Mouse (Mus musculus): ENCODE data around the gene Pawr. TPM values are rescaled to one million over a fixed set of nuclear protein-coding genes. Genes with fewer than 3 reads are reported as not detected.

Gene Pawr
- polyA plus RNA-seq, 1 experiment = 46.2 TPM

GRCm38 (mm10) chr10:108443931-108444876 is 112.3 kb downstream of the Pawr start:
- TF ChIP-seq CTCF (IDR thresholded peaks at IDR 0.05; ENCODE audit: borderline replicate concordance, insufficient read depth, low read length) (no peak), POLR2A (IDR thresholded peaks at IDR 0.05; ENCODE audit: low read depth, low read length) (no peak)
- no peak overlapping the region for H3K4me3 ChIP-seq (ENCODE audit: insufficient read depth, low read length)
- H3K4me1 ChIP-seq (ENCODE audit: control insufficient read depth, insufficient read depth, low read length) = peaks cover 5% of the 10 kb centered on the region; the same call in 1 of the 2 replicates
- H3K27ac ChIP-seq (ENCODE audit: insufficient read depth, low read length) = peak overlapping the region; percentile 97; the same call in 1 of the 2 replicates

DNA sequence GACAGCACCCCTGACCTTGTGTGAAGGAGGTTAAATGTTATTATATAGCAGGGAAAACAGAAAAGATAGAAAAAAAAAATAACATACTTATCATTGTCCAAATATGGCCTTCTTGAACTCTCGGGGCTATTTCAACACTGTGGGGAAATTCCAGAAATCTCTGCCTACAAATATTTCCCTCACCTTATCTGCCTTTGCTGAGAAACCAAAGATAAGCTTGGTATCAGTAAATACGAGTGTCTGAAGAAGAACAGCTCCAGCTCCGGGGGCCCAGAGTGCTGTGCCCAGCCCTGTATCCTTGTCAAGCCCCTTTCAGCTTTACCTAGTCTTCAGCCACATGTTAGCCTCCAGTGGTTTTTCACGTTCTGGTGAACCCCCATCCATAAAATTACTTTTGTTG is 113.2 kb downstream of the Pawr start:
- no peak for TF ChIP-seq CTCF (IDR thresholded peaks at IDR 0.05; ENCODE audit: borderline replicate concordance, insufficient read depth, low read length)
- TF ChIP-seq POLR2A (IDR thresholded peaks at IDR 0.05; ENCODE audit: low read depth, low read length) = no peak
- H3K4me1 ChIP-seq (ENCODE audit: control insufficient read depth, insufficient read depth, low read length) = peaks cover 5% of the 10 kb centered on the region; the same call in 1 of the 2 replicates
- peak overlapping the region; percentile 97 for H3K27ac ChIP-seq (ENCODE audit: insufficient read depth, low read length)
- no peak overlapping the region for H3K4me3 ChIP-seq (ENCODE audit: insufficient read depth, low read length)

DNA sequence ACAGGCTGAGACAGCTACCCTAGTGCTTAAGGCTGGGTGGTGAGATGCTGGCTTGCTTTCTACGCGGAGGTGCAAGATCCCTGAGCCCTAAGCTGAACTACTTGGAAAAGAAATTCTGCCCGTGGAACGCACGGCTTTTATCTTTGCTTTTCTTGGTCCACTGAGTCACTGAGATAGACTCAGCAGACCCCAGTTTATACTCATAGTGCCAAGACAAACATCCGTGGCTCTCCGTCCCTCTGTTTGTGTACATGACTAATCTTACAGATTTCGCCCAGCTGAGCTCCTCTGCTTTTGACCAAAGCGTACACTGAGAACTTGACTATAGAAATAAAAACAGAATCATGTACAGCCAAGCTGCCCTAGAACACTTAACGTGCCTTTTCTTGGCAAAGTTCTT is 113.7 kb downstream of the Pawr start:
- TF ChIP-seq CTCF (IDR thresholded peaks at IDR 0.05; ENCODE audit: borderline replicate concordance, insufficient read depth, low read length) = no peak
- no peak for TF ChIP-seq POLR2A (IDR thresholded peaks at IDR 0.05; ENCODE audit: low read depth, low read length)
- 0 out of 2 replicates have a peak overlapping the region, but pooled peaks have one; percentile 25 for H3K4me3 ChIP-seq (ENCODE audit: insufficient read depth, low read length)
- peak overlapping the region; percentile 97 for H3K27ac ChIP-seq (ENCODE audit: insufficient read depth, low read length)
- H3K4me1 ChIP-seq (ENCODE audit: control insufficient read depth, insufficient read depth, low read length) = peaks cover 5% of the 10 kb centered on the region; the same call in 1 of the 2 replicates

GRCm38 (mm10) chr10:108446041-108446931 is 114.4 kb downstream of the Pawr start:
- H3K4me1 ChIP-seq (ENCODE audit: control insufficient read depth, insufficient read depth, low read length) = peaks cover 5% of the 10 kb centered on the region; the same call in 1 of the 2 replicates
- H3K4me3 ChIP-seq (ENCODE audit: insufficient read depth, low read length) = peak overlapping the region; percentile 25
- TF ChIP-seq CTCF (IDR thresholded peaks at IDR 0.05; ENCODE audit: borderline replicate concordance, insufficient read depth, low read length) = no peak
- TF ChIP-seq POLR2A (IDR thresholded peaks at IDR 0.05; ENCODE audit: low read depth, low read length) = peak; percentile 75
- H3K27ac ChIP-seq (ENCODE audit: insufficient read depth, low read length) = peak overlapping the region; percentile 97

DNA sequence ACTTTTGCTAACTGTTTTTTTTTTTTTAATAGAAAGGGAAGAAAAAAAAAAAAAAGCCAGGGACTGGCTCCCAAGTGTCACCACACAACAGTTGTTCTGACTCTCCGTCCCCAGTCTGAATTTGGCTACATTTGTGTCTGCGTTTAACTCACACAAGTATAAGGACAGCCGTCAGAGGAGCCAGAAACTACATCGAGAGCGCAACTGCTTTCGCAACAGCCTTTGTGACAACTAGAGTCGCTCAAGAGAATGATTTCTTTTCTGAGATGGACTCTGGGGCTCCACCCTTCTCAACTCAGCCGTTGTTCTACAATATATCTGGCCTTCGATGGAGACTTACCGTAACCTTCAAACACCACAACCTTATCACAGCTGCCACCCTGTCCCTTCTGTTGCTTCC is 115.3 kb downstream of the Pawr start:
- Histone ChIP-seq H3K27ac (ENCODE audit: insufficient read depth, low read length) (peak overlapping the region; percentile 97; the same call in 1 of the 2 replicates), H3K4me1 (ENCODE audit: control insufficient read depth, insufficient read depth, low read length) (peaks cover 5% of the 10 kb centered on the region; the same call in 1 of the 2 replicates), H3K4me3 (ENCODE audit: insufficient read depth, low read length) (no peak overlapping the region)
- TF ChIP-seq CTCF (IDR thresholded peaks at IDR 0.05; ENCODE audit: borderline replicate concordance, insufficient read depth, low read length) (no peak), POLR2A (IDR thresholded peaks at IDR 0.05; ENCODE audit: low read depth, low read length) (no peak)

- Histone ChIP-seq H3K27ac (ENCODE audit: insufficient read depth, low read length) (no peak overlapping the region), H3K4me3 (ENCODE audit: insufficient read depth, low read length) (no peak overlapping the region)
- TF ChIP-seq CTCF (IDR thresholded peaks at IDR 0.05; ENCODE audit: borderline replicate concordance, insufficient read depth, low read length) (no peak), POLR2A (IDR thresholded peaks at IDR 0.05; ENCODE audit: low read depth, low read length) (no peak)
These were observed 116.5 kb downstream of the Pawr start for GRCm38 (mm10) chr10:108448421-108448820.

GRCm38 (mm10) chr10:108450401-108450800 is 118.5 kb downstream of the Pawr start:
- Histone ChIP-seq H3K27ac (ENCODE audit: insufficient read depth, low read length) (no peak overlapping the region), H3K4me3 (ENCODE audit: insufficient read depth, low read length) (no peak overlapping the region), H3K4me1 (ENCODE audit: control insufficient read depth, insufficient read depth, low read length) (no peaks in the 10 kb centered on the region; the same call in 1 of the 2 replicates)
- TF ChIP-seq CTCF (IDR thresholded peaks at IDR 0.05; ENCODE audit: borderline replicate concordance, insufficient read depth, low read length) (no peak), POLR2A (IDR thresholded peaks at IDR 0.05; ENCODE audit: low read depth, low read length) (no peak)

More at GRCm38 (mm10) chr10:108448421-108448820, 116.5 kb downstream of the Pawr start:
- peaks cover 5% of the 10 kb centered on the region; the same call in 1 of the 2 replicates for H3K4me1 ChIP-seq (ENCODE audit: control insufficient read depth, insufficient read depth, low read length)

GRCm38 (mm10) chr10:108451516-108451915 is 119.6 kb downstream of the Pawr start:
- TF ChIP-seq POLR2A (IDR thresholded peaks at IDR 0.05; ENCODE audit: low read depth, low read length) = no peak
- TF ChIP-seq CTCF (IDR thresholded peaks at IDR 0.05; ENCODE audit: borderline replicate concordance, insufficient read depth, low read length) = no peak
- Histone ChIP-seq H3K4me3 (ENCODE audit: insufficient read depth, low read length) (no peak overlapping the region), H3K4me1 (ENCODE audit: control insufficient read depth, insufficient read depth, low read length) (no peaks in the 10 kb centered on the region; the same call in 1 of the 2 replicates), H3K27ac (ENCODE audit: insufficient read depth, low read length) (no peak overlapping the region)

DNA sequence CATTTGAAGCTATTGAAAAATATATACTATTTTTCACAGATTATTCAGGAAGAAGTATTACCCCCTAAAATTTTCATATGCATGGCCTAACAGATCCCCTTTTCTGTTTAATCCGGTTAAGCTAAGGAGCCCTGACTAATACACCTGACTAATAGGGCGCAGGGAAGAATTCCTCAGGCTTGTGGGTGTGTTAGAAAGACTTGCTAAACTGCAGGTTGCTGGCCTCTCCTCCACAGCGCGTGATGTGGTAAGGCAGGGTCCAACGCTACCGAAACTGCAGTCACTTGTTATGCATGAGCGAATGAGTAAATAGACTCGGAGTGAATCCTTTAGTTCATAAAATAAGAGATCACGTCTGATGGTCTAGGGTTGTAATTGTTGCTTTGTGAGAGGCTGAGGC is 120.5 kb downstream of the Pawr start:
- H3K27ac ChIP-seq (ENCODE audit: insufficient read depth, low read length) = no peak overlapping the region
- H3K4me1 ChIP-seq (ENCODE audit: control insufficient read depth, insufficient read depth, low read length) = no peaks in the 10 kb centered on the region; the same call in 1 of the 2 replicates
- TF ChIP-seq CTCF (IDR thresholded peaks at IDR 0.05; ENCODE audit: borderline replicate concordance, insufficient read depth, low read length) (no peak), POLR2A (IDR thresholded peaks at IDR 0.05; ENCODE audit: low read depth, low read length) (no peak)
- no peak overlapping the region for H3K4me3 ChIP-seq (ENCODE audit: insufficient read depth, low read length)

Data from embryonic fibroblast, embryonic 13.5 days (primary cell).